Mouse (Mus musculus) spleen, embryonic (tissue): ENCODE data around the gene Srsf2.
"Not testable (repeated sequence)": the region's sequence is repeated elsewhere in the genome, so short reads cannot be mapped to it uniquely, and the experiment has no call there.

ENCODE experiments used
- CTCF ChIA-PET: fragments of 350-600 bp; sonication (Branson Sonifier 250); formaldehyde crosslinking; loops from one replicate; lab custom pipeline; 2022; lab: Charles Lee

The Srsf2 gene

DNA sequence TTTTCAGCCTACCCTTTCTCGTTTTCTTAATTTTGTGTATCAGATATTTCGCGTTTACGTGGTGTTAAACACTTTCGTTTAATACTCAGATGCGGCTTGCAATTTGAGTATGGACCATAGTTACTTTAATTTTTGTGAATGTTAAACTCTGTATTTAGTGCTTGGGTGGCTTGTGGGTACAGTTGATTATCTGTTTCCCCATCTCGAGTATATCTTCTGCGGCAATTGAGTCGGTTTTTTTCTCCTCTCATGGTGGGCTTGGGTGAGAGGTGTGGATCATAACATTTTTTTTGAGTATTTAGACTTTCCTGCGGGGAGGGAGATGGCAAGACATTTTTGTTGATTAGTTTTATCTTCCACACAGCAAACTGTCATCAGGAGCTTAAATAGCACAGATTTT, 1.4 kb upstream of the Srsf2 start:
- CTCF ChIA-PET, result interaction anchor here (0.6 to 1.3 kb wide), 2 partner anchors 12 to 15 kb away, joined by 3 to 11 read pairs; no protein-coding TSS in a partner anchor

DNA sequence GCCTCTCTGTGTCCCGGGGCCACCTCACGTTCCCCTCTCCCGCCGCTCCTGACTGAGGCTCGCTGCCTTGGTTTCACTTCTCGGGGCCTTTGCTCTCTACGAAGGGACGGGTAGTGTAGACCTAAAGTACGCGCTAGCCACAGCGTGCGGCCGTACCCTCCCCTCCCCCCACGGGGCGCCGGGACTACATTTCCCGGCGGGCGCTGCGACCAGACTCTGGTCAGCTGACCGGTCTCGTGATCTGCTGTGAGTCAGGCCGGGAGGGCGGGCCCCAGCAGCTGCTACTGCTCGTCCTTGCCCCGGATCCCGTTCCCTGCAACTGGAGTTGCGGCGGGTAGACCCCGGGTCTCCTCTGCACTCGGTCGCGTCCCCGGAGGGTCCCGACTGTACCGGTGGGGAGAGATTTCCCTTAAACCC, 626 bp upstream of the Srsf2 start:
- CTCF ChIA-PET, result interaction anchor here (0.6 to 1.3 kb wide), 2 partner anchors 11 to 16 kb away, joined by 3 to 11 read pairs; no protein-coding TSS in a partner anchor

DNA sequence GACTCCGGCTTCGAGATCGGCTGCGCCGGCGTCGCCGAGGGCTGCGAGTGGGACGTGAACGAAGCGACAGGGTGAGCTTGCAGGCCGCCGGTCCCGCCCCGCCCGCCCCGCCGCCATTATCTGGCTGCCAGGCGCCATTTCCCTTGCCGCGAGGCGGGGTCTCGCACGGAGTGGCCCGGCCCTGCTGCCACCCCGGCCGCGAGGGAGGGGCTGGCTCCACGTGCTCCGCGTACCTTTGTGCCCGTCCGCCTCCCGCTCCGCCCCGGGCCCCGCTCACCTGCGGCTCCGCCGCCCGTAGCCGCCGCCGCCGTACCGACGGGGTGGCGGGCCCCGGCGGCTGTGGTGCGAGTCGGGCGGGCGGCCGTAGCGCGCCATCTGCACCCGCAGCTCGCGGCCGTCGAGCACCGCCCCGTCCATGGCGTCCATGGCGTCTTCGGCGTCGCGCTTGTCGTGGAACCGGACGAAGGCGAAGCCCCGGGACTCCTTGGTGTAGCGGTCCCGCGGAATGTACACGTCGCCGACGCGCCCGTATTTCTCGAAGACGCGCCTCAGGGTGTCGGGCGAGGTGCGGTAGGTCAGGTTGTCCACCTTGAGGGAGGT, 503 bp downstream of the Srsf2 start, which contains the start of gene Mfsd11:
Mfsd11 (plus strand) TSS at position 150 of the 600 bp plus-strand sequence.
- CTCF ChIA-PET, result interaction anchor here (1.2 kb wide), 1 partner anchor 9 kb away, joined by 4 read pairs; the partner anchor contains the start of genes Jmjd6 and Mettl23

DNA sequence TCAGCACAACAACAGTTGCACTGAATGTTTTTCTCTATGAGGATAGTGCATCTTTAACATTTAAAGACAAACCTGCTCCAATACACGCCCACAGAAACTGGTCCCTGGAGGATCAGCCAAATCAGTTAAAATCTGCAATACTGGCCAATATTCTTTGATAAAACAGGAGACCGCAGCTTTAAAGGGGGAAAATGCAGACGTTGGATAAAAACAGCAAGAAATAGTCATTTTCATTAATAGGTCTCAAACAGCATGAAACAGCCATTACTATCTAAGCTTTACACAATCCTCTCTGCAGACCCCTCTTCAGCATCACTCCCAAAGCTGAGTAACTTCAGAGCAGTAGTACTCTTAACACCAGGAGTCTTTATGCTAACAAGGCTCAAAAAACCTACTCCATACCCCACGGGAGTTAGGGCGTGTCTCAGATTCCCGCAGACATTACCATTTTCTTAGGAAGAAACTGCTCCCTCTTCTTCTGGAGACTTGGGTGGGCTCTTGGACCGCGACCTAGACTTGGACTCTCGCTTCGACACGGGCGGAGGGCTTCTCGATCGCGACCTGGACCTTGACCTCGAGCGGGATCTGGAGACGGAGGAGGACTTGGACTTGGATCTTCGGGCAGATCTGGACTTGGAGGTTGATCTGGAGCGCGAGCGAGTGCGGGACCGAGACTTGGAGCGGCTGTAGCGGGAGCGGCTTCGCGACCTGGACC, 1.2 kb downstream of the Srsf2 start:
- CTCF ChIA-PET, result interaction anchor here (0.6 to 1.2 kb wide), 3 partner anchors 8 to 842 kb away, joined by 3 to 4 read pairs (median 3); partner anchors contain the start of genes Jmjd6 and Mettl23

DNA sequence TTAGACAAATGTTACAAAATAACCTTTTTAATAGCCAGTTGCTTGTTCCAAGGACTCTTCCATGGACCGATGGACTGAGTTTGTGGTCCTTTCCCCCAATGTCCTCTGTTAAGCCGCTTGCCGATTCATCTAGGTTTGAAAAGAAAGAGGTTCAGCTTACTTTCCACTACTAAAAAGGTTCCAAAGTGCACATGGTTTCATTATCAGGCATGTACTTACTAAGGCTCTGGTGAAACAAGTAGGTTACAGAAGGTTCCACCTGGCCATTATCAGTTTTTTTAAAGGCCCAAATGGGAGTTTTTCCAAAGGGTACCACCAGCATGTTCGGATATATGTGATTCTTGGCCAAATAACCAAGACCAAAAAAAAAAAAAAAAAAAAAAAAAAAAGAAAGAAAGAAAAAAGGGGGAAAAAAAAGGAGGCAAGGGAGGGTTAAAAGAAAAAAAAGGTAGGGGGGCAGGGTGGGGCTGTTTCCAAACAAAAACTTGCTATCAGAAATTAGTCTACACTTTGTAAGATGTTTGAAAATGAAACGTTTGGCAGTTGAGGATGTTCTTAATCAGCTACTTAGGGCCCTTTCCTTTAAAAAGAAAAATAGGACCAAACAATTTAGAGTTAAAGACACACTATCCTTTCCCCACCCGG, 1.9 kb downstream of the Srsf2 start:
- CTCF ChIA-PET, result interaction anchor here (0.6 to 0.7 kb wide), 2 partner anchors 272 to 843 kb away, joined by 3 to 4 read pairs; no protein-coding TSS in a partner anchor

DNA sequence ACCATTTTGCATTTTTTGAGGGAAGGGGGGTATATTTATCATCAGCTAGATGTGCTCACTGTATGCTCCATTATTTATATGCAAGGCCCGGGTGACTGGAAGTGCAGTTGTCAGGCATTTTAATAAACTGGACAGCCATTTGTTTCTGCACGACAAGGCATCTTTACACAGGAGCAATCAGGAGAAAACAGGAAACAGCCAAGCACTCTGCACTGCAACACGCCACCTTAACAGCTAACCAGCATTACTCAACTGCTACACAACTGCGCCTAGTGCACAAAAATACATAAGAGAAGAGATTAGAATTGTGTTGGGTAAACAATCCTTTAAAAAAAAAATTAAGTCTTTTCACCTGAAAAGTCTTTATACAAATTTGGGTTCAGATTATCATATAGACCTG, 2.8 kb downstream of the Srsf2 start:
- CTCF ChIA-PET, result no interaction called here

DNA sequence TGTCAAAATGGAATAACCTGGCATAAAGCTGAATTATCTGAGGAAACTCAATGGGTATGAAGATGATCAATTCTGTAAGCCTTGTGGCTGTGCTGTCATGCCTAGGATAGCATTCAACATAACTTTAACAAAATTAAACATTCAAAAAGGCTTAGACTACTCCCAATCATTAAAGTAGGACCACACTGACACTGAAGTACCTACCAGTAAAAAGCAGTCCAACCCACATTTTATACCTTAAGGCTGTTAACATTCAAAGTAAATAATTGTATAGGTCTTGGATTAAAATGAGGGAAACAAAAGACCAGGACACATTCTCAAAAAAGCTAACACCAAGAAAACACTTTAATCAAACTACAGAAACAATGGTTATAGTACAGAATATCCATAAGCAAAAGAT, 3.3 kb downstream of the Srsf2 start:
- CTCF ChIA-PET, result no interaction called here

DNA sequence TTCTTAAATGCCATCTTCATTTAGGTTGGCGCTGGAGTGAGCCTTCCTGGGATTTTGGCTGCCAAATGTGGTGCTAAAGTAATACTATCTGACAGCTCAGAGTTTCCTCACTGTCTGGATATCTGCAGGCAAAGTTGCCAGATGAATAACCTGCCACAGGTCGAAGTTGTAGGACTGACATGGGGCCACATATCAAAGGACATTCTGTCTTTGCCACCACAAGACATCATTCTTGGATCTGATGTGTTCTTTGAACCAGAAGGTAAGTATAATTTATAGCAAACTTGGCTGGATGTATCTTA, 4.1 kb downstream of the Srsf2 start:
- CTCF ChIA-PET, result not testable (repeated sequence)

DNA sequence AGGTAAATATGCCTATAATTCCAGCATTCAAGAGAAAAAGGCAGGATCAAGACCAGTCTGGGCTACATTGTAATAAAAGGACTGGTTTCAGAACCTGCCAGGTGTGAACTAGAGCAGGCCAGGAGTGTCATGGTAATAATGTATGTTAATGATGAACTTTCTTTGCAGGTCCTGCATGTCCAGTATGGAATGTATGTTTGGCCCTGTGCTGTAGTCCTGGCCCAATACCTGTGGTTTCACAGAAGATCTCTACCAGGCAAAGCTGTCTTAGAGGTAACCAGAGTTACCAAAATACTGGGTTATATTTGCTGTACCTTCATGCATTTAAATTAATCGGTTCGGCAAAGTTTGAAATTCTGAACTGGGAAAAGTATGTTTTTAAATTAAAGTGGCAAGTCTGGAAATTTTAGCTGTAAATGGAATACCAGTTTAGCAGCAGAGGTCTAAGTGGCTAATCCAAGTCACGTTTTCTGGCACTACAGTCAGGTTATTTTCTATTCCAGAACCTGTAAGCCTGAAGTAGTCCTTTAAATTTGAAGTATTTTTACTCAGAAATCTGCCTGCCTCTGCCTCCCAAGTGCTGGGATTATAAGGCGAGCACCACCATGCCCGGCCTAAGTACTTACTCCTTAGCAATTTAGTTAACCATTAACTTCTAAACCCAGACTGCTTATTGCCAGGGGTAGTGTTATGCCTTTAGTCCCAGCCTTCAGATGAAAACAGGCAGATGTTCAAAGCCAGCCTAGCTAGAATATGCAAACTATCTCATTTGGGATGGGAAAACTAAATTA, 4.6 kb downstream of the Srsf2 start:
- CTCF ChIA-PET, result no interaction called here

DNA sequence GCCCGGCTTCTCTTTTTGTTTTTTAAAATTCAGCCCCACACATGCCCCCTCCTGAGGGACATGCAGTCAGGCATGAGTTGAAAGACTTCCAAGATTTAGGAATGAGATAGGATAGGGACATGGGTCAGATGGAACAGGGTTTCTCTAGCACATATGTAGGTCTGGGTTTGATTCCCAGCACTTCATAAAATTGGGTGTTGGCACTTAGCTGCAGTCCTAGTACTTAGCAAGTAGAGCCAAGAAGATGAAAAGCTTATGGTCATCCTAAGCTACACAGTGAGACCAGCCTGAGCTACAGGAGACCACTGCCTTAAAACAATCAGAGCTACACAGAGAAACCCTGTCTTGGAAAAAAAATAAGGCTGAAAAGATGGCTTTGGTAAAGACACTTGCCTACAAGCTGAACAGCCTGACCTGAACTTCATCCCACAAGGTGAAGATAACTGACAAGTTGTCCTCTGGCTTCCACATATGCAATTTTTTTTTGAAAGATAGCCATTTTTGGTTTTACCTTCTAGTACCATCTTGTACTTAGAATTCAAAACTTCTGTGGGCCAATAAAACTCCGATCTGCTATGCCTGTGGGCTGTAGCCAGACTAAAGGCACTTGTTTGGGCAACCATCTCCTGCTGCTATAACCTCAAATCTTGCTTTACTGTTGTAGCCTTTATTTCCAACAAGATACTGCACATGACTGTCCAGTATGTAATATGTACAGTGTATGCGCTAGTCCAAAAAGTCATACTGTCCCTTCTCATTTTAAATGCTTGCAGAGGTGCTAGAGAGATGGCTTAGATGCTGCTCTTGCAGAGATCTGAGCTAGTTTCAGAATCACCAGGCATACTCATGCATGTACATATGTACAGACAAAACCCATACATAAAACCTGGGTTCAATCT, 5.5 kb downstream of the Srsf2 start:
- CTCF ChIA-PET, result no interaction called here

DNA sequence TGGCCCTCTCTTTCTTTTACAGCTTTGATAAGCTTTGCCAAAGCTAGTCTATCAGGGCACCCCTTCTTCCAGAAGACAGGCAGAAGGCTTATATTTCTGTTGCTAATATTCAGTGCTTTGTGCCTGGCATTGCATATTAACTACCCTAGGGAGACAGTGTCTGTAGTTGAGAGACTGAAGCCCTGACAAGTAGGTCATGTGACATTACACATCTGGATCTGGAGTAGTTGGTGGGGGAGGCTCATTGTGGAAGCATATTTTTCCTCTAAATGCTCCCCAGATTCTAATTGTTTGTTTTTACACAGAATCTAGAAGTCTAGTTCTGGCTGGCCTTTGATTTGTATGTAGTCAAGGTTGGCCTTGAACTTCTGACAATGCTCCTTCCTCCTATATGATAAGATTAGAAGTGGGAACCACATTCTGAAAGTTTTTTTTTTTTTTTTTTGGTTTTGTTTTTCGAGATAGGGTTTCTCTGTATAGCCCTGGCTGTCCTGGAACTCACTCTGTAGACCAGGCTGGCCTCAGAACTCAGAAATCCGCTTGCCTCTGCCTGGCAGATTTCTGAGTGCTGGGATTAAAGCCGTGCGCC, 6.2 kb downstream of the Srsf2 start:
- CTCF ChIA-PET, result no interaction called here

DNA sequence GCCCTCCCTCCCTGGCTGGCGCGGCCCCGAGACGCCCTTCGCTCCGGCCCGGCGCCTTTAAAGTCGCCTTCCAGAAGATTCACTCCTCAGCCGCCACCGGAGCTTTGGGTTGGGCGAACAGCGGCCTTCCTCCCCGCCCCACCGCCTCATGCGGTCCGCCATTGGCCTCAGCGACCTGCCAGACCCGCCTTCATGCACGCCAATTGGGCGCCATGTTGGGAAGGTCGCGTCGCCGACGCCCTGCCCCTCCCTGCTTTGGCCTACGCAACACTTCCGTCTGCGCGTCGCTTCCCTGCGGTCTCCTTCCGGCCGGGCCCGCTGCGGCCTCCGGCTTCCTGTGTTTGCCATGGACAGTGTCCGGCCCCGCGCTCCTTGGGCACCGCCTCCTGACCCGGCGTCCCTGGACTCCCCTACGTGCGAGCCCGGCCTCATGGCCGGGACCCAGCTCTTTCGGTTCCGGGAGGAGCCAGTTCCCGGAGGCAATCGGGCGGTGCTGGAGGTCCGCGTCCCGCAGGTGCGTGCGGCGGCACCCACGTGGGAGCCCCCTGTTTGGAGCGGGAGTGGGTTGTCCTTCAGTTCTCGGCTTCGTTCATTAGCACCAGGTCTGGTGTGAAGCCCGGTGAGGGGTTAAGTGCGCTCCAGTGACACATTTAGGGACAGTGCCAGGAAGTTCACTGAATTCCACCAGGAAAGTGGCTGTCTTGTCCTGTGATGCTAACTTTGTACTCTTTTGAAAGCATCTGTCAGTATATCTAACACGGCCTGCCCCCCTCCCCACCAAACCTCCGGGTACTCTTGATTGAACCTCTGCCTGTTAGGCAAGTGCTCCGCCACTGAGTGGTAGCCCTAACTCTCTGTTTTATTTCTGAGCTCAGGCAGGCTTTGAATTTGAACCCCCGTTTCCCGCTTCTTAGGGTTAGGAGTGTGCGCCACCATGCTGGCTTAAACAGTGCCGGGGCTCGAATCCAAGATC, 9.3 kb downstream of the Srsf2 start, which contains the start of the genes Mettl23 and Jmjd6:
Mettl23 (plus strand) TSS at position 18 of the 973 bp plus-strand sequence.
Jmjd6 (minus strand) TSS at position 189 of the 973 bp plus-strand sequence.
- CTCF ChIA-PET, result interaction anchor here (1.9 kb wide), 1 partner anchor 9 kb away, joined by 4 read pairs; the partner anchor contains the start of genes Mfsd11 and Srsf2

DNA sequence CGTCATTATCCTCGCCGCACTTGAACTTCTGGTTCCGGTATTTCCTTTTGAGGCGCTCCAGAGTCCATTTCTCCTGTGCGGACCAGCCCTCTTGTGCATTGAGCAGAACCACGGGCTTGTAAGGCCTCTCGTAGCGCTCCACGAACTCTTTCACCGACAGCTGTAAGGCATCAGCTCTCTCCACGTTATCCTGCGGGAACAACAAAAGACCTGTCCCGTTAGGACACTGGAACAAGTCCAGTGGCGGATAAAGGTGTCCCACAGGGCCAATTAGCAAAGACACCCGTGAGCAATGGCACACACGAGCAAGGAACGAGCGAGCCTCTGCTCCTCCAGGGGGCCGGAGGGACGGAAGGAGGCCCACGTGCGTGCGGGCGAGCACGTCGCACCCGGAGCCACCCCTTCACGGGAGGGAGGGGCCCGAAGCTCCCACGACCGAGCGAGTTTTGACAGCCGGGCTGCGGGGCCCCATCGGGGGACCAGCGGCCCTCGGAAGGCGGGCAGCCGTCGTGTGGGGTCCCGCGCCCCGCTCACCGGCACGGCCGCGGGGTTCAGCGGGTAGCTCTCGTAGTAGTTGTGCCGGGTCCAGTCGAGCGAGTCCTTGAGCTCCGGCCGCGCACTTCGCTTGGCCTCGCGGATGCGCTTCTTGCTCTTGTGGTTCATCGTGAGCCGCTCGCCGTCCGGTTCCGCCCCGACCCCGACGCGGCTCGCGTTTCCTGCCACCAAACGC, 10.2 kb downstream of the Srsf2 start:
- CTCF ChIA-PET, result interaction anchor here (1.0 to 1.9 kb wide), 2 partner anchors 10 to 11 kb away, joined by 3 to 4 read pairs; partner anchors contain the start of genes Mfsd11 and Srsf2

DNA sequence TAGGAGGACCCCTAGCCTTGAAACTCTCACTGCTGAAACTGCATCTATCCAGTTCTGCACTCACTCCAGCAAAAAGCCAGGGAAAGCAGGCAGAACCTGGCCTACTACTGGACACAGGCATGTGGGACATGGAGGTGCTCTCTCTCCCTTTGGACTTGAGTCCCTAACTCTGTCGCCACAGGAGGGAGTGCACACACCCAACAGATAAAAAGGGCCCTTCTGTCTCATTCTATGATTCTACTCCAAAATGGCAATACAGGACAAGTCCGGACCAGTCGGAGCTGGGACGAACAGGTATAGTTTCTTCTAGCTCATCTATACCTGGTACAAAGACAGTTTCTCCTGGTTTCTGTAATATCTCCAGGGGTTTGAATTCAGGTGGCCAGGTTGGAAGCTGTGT, 12.1 kb downstream of the Srsf2 start:
- CTCF ChIA-PET, result no interaction called here

DNA sequence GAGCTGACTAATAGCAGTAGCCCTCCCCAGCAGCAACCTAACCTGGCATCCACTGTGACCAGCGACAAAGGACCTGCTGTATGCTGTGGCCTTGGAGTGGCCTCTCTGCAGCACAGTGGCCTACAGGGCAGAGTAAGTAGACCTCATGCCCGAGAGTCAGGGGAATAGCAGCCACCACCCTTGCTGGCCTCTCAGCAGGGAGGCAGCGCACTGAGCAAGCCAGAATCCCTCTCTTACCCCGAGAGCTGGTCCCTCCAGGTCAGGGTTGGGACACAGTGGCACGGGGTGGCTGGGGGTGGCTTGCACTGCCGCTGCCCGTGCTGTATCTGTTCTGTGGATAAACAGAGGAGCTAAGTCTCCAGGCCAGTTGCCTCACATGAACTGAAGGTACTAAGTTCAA, 13.3 kb downstream of the Srsf2 start:
- CTCF ChIA-PET, result no interaction called here

DNA sequence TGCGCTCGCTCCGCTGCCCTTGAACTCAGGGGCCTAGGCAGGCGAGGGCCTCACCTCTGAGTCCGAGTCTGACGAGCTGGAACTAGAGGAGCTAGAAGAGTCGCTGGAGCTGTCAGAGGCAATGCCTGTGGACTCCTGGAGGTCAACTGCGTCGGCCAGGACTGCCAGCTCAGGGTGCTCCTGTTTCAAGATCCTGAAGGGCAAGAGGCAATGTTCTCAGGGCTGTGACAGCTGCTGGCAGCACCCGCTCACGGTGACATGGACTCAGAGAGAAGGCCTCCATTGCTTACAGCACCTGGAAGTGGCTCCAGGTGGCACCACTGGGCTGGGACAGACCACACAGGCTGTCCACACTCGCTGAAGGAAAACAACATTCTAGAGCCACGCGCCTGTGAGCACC, 14.0 kb downstream of the Srsf2 start:
- CTCF ChIA-PET, result no interaction called here

DNA sequence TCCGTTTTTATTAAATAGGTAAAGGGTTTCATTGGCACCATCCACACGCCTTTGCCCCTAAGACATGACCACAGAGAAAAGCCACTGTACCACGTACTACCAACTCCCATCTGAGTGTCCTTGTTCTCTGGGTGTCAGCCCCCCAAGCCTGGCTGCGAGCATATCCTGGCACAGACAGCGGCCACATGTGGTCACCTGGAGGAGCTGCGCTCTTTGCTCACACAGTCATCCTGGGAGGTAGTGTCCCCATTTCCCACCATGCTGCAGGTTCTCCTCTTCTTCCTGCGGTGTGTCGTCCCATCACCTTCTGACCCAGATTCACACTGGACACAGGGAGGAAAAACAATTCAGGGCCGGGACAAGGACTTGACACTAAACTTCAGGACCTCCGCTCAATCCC, 15.5 kb downstream of the Srsf2 start:
- CTCF ChIA-PET, result no interaction called here

DNA sequence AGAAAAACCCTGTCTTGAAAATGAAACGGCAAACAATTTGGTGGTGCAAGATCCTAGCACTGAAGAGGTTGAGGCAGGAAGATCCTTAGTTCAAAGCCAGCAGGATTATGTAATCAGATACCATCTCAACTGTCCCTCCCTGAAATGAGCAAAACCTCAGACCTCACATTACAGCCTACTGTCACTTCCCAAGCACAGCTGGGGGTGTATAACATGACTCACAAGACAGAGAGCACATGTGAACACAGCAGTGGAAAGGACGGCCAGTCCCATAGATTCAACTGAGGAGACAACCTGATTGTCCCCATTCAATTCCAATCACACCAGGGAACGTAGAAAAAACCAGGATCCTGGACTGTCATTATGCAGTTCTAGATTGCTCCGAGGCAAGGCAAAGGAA, 16.6 kb downstream of the Srsf2 start:
- CTCF ChIA-PET, result no interaction called here
